Mouse (Mus musculus) mouse trophoblast stem cell (cell line): ENCODE data around the gene Tsen2.

ENCODE experiments used
- in situ Hi-C, 2 experiments: fragments of 300-500 bp; cut with MseI, MboI; formaldehyde crosslinking; loops; 2 replicates in 1 of 2; 3 replicates in 1 of 2; pipeline ENCODE4 v1.15.1; 2025

Tsen2 gene

GRCm38 (mm10) chr6:115544442-115544970, at the start of gene Tsen2:
Gene Tsen2, plus strand, starts transcription at chr6:115544664.
- in situ Hi-C loops, result no loop called here

DNA sequence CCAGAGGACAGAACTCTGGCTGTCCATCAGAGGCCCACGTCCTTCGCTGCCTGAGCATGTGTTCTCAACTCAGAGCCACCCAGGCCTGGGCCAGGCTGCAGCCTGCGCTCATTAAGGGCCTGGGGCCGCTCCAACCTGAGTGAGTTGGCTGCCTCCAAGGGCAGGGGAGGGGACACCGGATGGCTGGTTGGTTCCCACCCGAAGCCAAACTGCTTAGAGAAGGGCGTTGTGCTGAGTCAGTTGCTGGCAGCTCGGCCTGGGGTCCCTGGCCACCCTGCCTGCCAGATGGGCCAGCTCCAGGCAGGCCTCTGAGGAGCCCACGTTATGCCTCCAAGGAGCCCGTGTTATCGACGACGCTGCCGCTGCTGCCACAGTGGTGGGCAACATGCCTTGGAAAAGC, 44.9 kb upstream of the Tsen2 start:
- in situ Hi-C loops, result no loop called here

- in situ Hi-C loops, result no loop called here
Observed at GRCm38 (mm10) chr6:115500234-115500633, 44.2 kb upstream of the Tsen2 start.

DNA sequence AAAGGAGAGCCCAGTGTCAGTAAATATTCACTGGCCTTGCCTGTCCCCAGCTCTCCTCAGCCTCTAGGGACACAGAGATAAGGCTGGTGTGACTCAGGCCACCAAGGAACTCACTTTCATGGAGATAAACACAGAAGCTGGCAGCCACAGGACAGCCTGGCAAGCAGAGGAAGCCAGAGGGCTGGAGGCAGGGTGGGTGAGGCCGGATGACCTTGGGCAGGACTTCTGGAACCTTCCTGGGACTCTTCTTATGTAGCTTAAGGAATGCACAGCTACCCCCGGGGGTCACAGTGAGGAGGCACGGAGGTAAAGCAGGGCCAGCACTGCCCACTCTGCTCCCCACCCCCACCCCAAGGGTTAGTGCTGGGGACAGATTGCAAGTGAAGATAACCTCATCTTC, 43.3 kb upstream of the Tsen2 start:
- in situ Hi-C loops, result no loop called here

- in situ Hi-C loops, result no loop called here
Observed at GRCm38 (mm10) chr6:115503038-115503437, 41.4 kb upstream of the Tsen2 start.

DNA sequence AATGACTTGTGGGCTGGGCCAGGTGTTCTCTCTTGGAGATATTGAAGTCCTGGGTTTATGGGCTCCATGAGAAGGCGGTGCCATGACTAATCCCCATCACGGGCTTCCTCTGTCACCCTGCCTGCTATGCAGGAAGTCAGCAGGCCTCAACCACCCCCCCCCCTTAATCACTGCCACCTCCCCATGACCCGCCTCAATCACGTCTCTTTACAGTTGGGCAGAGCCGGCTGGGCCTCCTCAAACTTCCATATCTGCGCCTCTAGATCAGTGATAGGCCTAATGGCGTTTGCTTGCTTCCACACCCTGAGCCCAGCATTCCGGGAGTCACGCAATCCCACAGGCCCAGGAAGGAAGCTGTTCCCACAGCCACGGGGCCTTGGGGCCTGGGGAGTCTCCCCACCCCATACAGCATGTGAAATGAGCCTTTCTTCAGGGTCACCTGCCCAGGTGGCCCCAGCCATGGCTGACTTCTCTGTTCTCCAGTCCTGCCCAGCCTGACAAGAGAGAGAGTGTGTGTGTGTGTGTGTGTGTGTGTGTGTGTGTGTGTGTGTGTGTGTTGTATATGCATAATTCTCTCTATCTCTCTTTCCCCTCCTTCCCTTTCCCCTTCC, 40.8 kb upstream of the Tsen2 start:
- in situ Hi-C loops, result no loop called here

DNA sequence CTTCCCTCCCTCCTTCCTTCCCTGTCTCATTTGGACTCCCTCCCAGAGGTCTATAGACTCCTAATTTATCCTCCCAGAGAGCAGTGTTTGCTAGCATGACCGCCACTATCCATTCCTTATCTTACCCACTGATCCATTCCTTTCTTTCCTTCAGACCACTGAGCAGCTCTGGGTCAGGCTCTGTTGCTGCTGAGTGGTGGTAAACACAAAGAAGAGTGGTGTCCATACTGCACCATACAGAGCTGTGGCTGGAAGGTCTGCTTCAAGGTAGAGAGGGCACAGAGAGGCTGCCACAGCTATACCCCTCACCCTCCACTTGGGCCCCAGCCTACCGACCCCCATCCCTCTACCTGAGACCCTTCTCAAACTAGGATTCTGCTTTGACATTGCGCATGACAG, 40.3 kb upstream of the Tsen2 start:
- in situ Hi-C loops, result no loop called here

GRCm38 (mm10) chr6:115504915-115505314, 39.5 kb upstream of the Tsen2 start:
- in situ Hi-C loops, result no loop called here

DNA sequence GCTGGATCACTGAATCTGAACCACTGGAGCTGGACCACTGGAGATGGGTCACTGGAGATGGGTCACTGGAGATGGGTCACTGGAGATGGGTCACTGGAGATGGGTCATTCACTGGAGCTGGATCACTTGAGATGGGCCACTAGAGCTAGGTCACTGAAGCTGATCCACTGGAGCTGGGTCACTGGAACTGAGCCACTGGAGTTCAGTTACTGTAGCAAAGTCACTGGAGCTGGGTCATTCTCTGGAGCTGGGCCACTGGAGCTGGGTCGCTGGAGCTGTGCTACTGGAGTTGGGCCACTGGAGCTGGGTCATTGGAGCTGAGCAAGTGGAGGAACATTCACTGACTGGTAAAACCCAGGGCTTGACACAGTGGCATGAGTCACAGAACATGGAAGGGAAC, 38.0 kb upstream of the Tsen2 start:
- in situ Hi-C loops, result no loop called here

DNA sequence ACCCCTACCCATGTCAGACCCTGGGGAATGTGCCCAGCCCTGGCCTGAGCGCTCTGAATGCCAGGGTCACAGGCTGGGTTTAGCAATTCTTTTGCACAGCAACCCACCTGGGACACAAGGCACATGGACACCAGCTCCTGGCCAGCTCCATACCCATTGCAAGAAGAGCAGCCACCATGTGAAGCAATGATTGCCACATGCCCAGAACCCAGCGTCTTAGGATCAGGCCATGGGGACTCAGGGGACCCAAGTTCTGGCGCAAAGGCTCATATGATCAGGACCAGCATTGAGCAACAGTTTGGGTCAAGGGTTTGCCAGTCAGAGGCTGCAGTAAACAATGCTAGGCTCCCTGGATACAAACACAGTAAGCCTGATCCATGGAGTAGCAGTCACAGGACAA, 33.0 kb upstream of the Tsen2 start:
- in situ Hi-C loops, result no loop called here

DNA sequence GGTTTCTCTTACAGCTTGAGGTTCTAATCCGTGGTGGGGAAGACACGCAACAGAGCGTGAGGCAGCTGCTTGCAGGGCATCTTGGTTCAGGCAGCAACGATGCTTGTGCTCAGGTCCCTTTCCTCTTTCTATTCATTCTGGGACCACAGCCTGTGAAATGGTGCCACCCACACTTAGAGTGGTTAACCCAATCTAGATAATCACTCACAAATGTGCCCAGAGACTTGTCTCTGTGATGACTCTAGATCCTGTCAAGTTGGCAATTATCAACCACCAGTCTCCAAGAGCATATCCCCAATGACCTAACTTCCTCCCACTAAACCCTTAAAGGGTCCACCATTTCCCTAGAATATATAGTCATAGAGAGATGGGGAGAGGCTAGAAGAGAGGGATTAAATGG, 31.3 kb upstream of the Tsen2 start:
- in situ Hi-C loops, result no loop called here

DNA sequence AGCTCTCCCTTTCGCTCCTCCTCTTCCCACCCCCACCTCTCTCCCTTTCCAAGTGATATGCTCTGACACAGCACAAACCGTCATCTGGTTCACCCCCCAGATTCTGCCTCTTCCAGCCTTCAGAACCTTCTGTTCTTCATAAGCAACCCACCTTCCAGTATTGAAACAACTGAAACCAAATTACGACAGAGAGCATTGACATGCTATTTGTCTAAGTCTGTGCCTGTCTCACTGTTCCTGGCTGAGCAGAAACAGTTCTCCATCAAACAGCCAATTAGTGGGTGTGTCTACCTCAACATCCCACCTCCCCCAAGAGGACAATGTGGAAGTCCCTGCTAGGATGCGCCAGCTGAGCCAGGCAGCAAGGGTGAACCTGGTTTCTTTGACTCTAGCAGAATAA, 26.6 kb upstream of the Tsen2 start:
- in situ Hi-C loops, result no loop called here

DNA sequence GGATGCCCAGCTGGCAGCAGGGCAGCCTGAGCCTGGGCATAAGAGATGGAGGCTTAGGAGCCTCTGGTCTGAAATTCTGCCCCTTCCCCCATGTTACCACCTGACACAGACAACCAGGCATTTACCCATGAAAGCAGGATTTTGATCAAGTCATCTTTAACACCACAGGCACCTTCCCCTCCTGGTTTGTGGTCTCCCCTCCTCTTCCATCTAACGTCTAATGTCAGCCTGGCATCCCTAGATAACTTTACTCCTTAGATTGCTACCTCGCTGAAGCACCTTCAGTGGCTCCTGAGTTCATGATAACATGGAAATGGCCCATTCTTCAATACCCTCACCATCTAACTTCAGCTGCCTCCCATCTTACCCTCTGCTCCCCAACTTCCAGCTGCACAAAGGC, 26.1 kb upstream of the Tsen2 start:
- in situ Hi-C loops, result no loop called here

DNA sequence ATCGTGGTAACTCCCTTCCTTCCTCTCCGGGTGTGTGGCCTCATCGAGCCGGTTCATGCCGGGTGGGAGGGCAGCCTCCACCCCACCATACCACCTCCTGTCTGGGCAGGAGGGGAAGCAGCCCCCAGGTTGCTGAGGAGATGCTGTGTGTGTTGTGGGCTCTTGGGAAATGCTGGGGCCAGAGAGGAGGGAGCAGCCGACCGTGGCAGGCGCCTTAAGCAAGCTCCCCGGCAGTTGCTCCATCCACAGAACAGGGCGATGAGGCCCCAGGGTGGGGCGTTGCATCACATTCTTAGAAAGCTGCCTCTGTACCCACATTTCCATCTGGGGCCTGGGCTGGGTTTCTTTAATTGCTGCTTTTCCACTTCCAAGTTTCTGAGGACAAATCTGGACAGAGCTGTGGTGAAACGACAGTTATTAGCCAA, 25.2 kb upstream of the Tsen2 start:
- in situ Hi-C loops, result no loop called here

GRCm38 (mm10) chr6:115521923-115522322, 22.5 kb upstream of the Tsen2 start:
- in situ Hi-C loops, result no loop called here

- in situ Hi-C loops, result no loop called here
Observed at GRCm38 (mm10) chr6:115522691-115523146, 21.7 kb upstream of the Tsen2 start.

GRCm38 (mm10) chr6:115523201-115523600, 21.3 kb upstream of the Tsen2 start:
- in situ Hi-C loops, result no loop called here

GRCm38 (mm10) chr6:115524449-115524990, 19.9 kb upstream of the Tsen2 start:
- in situ Hi-C loops, result no loop called here

GRCm38 (mm10) chr6:115527418-115527817, 17.0 kb upstream of the Tsen2 start:
- in situ Hi-C loops, result no loop called here

- in situ Hi-C loops, result no loop called here
Observed at GRCm38 (mm10) chr6:115528372-115528771, 16.1 kb upstream of the Tsen2 start.

DNA sequence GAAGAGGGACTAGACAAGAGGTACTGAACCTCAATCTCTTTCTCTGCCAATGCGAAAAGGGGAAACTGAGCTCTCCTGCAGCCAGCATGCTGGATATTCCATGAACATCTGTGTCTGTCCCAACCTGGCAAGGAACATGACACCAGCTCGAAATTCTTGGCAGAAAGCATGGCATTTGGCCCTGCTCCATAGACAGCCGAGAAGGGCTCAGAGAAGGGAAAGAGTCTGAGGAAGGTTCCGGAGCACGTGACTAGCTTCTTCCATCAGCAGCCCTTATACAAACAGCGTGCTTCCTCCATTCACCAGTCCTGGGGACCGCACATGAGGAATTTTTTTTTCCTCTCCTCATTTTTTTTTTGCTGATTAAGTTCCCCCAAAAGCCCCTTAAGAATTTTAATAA, 9.8 kb upstream of the Tsen2 start:
- in situ Hi-C loops, result loop anchor here (10.0 kb wide), 2 partner anchors 290 to 310 kb away; partner anchors contain the start of gene Gm17482 (in 1 of the 2)

DNA sequence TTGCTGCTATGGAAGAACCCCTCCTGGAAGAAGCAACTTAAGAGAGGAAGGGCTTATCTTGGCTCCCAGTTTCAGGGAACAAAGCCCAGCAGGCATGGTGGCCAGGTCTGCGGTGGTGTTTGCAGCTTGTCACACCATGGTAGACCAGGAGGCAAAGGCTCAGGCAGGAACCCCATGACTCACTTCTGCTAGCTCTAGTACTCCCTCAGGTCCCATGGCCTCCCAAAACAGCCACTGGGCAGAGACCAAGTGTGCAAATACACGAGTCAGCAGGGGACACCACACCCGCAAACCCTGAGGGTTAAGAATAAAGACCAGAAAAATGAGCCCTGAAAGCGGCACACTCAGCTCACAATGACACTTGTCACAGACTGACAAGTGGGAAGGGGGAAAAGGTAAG, 8.3 kb upstream of the Tsen2 start:
- in situ Hi-C loops, result loop anchor here (10.0 kb wide), 2 partner anchors 291 to 311 kb away; partner anchors contain the start of gene Gm17482 (in 1 of the 2)
